Mouse (Mus musculus): ENCODE measurements around the gene Ceacam19.

Ceacam19 gene

GRCm38 (mm10) chr7:19836843-19837242, 50.9 kb downstream of the Ceacam19 start:
- no peak for DNase-seq

DNA sequence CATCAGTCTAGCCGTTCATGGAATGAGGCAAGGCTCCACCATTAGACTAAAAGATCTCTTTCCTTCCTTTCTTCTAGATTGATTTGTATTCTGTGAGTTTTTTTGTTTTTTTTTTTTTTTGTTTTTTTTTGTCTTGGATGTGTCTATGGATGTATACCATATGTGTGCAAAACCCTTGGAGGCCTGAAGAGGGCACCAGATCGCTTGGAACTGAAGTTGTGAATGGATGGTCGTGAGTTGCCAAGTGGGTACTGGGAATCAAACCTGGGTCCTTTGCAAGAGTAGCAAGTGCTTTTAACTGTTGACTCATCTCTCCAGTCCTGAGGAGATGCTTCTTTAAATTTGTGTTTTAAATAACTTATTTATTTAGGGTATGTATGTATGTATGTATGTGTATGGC, 53.7 kb downstream of the Ceacam19 start:
- DNase-seq, result no peak

DNA sequence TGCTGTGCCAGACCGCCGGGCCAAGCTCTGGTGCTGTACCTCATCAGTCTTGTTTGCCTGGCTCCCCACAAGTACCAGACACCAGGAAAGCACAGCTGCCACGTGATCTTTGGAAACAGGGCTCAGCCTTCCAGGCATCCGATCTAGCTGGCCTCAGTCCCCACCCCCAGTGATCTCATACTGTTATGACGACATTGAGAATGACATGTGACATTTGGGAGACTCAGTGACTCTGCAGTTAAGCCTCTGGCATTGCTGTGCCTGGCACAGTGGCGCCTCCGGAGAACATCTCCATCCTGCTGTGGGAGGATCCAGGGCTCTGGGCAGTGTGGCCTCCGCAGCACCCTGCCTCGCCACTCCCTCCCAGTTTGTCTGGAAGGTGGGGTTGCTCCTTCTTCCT, 55.9 kb downstream of the Ceacam19 start:
- DNase-seq, result no peak

GRCm38 (mm10) chr7:19830682-19831156, 57.0 kb downstream of the Ceacam19 start:
- peak; percentile 97 for DNase-seq

DNA sequence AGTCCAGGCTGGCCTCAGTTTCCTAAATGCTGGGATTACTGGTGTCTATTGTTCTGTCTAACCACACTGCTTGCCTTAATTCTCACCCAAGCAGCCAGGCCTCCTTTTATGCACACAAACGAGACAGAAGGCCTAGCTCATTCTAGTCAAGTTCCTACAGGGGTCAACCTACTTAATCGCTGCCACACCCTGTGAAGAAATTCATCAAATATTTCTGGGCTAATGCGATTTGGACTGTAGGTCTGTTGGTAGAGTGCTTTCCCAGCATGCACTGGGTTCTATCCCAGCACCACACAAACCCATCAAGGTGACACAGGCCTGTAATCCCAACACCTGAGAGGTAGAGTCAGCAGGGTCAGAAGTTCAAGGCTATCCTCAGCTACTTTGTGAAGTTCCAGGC, 58.1 kb downstream of the Ceacam19 start:
- DNase-seq, result no peak

GRCm38 (mm10) chr7:19826756-19827155, 61.0 kb downstream of the Ceacam19 start:
- DNase-seq, result no peak
